Mouse (Mus musculus) liver, embryonic 11.5 days (tissue): ENCODE data around the gene Gm21188. TPM values are rescaled to one million over a fixed set of nuclear protein-coding genes. Genes with fewer than 3 reads are reported as not detected.
"Not testable (repeated sequence)": the region's sequence is repeated elsewhere in the genome, so short reads cannot be mapped to it uniquely, and the experiment has no call there.

Experiments
- ATAC-seq: fragments of 200-750 bp; cut with Nextera tagmentation; replicated peaks from 2 replicates; pipeline ENCODE4 v1.8.0; 2017; ENCODE audit warnings: moderate number of reproducible peaks, mild to moderate bottlenecking, moderate TSS enrichment, moderate library complexity; ENCODE audit not compliant: low FRiP score
- DNase-seq: peaks from one replicate; pipeline ENCODE4 v3.0.0-alpha.2; 2017; ENCODE audit warnings: low spot score
- H3K27ac ChIP-seq: fragments of 300-500 bp; sonication (generic); 2 replicates; pipeline ENCODE4 v1.5.1; 2014; ENCODE audit warnings: mild to moderate bottlenecking, low read depth, low read length, control low read depth
- H3K27me3 ChIP-seq: fragments of 300-500 bp; sonication (generic); replicated peaks from 2 replicates; pipeline ENCODE4 v1.6.1; 2014; ENCODE audit warnings: low read length, mixed read lengths; ENCODE audit not compliant: control insufficient read depth, insufficient read depth
- H3K36me3 ChIP-seq: fragments of 300-500 bp; sonication (generic); 2 replicates; pipeline ENCODE4 v1.6.1; 2014; ENCODE audit warnings: mild to moderate bottlenecking, low read length, moderate library complexity, mixed read lengths; ENCODE audit not compliant: control insufficient read depth, insufficient read depth
- H3K4me1 ChIP-seq: fragments of 300-500 bp; sonication (generic); replicated peaks from 2 replicates; pipeline ENCODE4 v1.6.1; 2014; ENCODE audit warnings: low read length, mixed read lengths; ENCODE audit not compliant: control insufficient read depth, insufficient read depth
- H3K4me2 ChIP-seq: fragments of 300-500 bp; sonication (generic); 2 replicates; pipeline ENCODE4 v1.6.1; 2014; ENCODE audit warnings: mild to moderate bottlenecking, control low read depth, moderate library complexity
- H3K4me3 ChIP-seq: fragments of 300-500 bp; sonication (generic); 2 replicates; pipeline ENCODE4 v1.5.1; 2014; ENCODE audit warnings: low read depth, low read length, control low read depth
- H3K9ac ChIP-seq: fragments of 300-500 bp; sonication (generic); 2 replicates; pipeline ENCODE4 v1.6.1; 2014; ENCODE audit warnings: low read depth, low read length, control low read depth
- H3K9me3 ChIP-seq: fragments of 300-500 bp; sonication (generic); 2 replicates; pipeline ENCODE4 v1.6.1; 2016; ENCODE audit warnings: low read length, inconsistent platforms, mixed read lengths; ENCODE audit not compliant: control insufficient read depth
- WGBS: fragments of 180-500 bp; shearing (Covaris S2); extraction: QIAGEN DNeasy Blood & Tissue Kit; methylation state at CpG from one replicate; pipeline ENCODE4 v1.1.7; 2014; 5-methylcytosine and 5-hydroxymethylcytosine counted together
- polyA plus RNA-seq: library from polyadenylated mRNA; unstranded; fragments of >200 nt; fragmentation: Nextera tagmentation; extraction: Ambion mirVana; gene quantifications from 2 replicates; pipeline ENCODE4 v1.2.1, GENCODE M21; 2014

Gm21188 gene
- polyA plus RNA-seq, 1 experiment from 2014 or later = not detected

- H3K27ac ChIP-seq = not testable (repeated sequence)
- 1% methylated on average over 16 of the region's 19 CpGs for WGBS
Measured at GRCm38 (mm10) chr13:120033516-120034190, 18.3 kb downstream of the Gm21188 start.

GRCm38 (mm10) chr13:120031676-120032075 lies 20.3 kb downstream of the Gm21188 start:
- H3K27me3 ChIP-seq, H3K9me3 ChIP-seq, H3K36me3 ChIP-seq, ATAC-seq, DNase-seq, H3K9ac ChIP-seq, H3K4me3 ChIP-seq, H3K27ac ChIP-seq, H3K4me2 ChIP-seq, H3K4me1 ChIP-seq: not testable (repeated sequence)
- 2% methylated on average over 11 of the region's 16 CpGs for WGBS

More at GRCm38 (mm10) chr13:120033516-120034190, 18.3 kb downstream of the Gm21188 start:
- not testable (repeated sequence) for ATAC-seq, H3K4me2 ChIP-seq, DNase-seq, H3K36me3 ChIP-seq, H3K4me1 ChIP-seq, H3K4me3 ChIP-seq, H3K9me3 ChIP-seq, H3K9ac ChIP-seq
- H3K27me3 ChIP-seq = peaks cover 11% of the 10 kb centered on the region

GRCm38 (mm10) chr13:120027368-120027767 lies 24.6 kb downstream of the Gm21188 start:
- not testable (repeated sequence) for DNase-seq, H3K27me3 ChIP-seq, H3K4me3 ChIP-seq, H3K9ac ChIP-seq, H3K9me3 ChIP-seq, H3K27ac ChIP-seq, H3K4me1 ChIP-seq, H3K4me2 ChIP-seq, ATAC-seq, H3K36me3 ChIP-seq
- 2% methylated on average over 11 of the region's 11 CpGs for WGBS

- not testable (repeated sequence) for H3K4me3 ChIP-seq
Measured at GRCm38 (mm10) chr13:120026911-120027310, 25.1 kb downstream of the Gm21188 start, which contains the start of gene Gm36079. TSS of gene Gm36079 (minus strand) at chr13:120027011.

GRCm38 (mm10) chr13:120026373-120026772 lies 25.6 kb downstream of the Gm21188 start:
- H3K36me3 ChIP-seq, H3K27ac ChIP-seq, H3K9me3 ChIP-seq, H3K4me3 ChIP-seq, DNase-seq, H3K4me1 ChIP-seq, H3K27me3 ChIP-seq, H3K4me2 ChIP-seq, H3K9ac ChIP-seq: not testable (repeated sequence)
- ATAC-seq = 0 out of 2 replicates have a peak, but pooled peaks have one; percentile 15
- WGBS = 0% methylated on average over 3 of the region's 13 CpGs

More at GRCm38 (mm10) chr13:120026911-120027310, 25.1 kb downstream of the Gm21188 start, which contains the start of gene Gm36079:
- ATAC-seq, H3K27me3 ChIP-seq, H3K9me3 ChIP-seq, H3K4me2 ChIP-seq, H3K27ac ChIP-seq, H3K4me1 ChIP-seq, H3K36me3 ChIP-seq, DNase-seq, H3K9ac ChIP-seq: not testable (repeated sequence)
- WGBS = 0% methylated on average over 1 of the region's 17 CpGs

- H3K36me3 ChIP-seq, H3K9ac ChIP-seq, H3K4me3 ChIP-seq, H3K4me2 ChIP-seq, H3K27ac ChIP-seq, H3K4me1 ChIP-seq, H3K27me3 ChIP-seq, ATAC-seq, H3K9me3 ChIP-seq, DNase-seq: not testable (repeated sequence)
- 11% methylated on average over 4 of the region's 4 CpGs for WGBS
Measured at GRCm38 (mm10) chr13:120025576-120025975, 26.4 kb downstream of the Gm21188 start.

GRCm38 (mm10) chr13:120025004-120025403 lies 27.0 kb downstream of the Gm21188 start:
- H3K36me3 ChIP-seq, H3K9ac ChIP-seq, H3K4me1 ChIP-seq, DNase-seq, H3K4me3 ChIP-seq, H3K4me2 ChIP-seq, H3K9me3 ChIP-seq, H3K27ac ChIP-seq, H3K27me3 ChIP-seq, ATAC-seq: not testable (repeated sequence)
- WGBS = 7% methylated on average over 20 of the region's 21 CpGs

GRCm38 (mm10) chr13:120024581-120024980 lies 27.4 kb downstream of the Gm21188 start:
- H3K4me3 ChIP-seq, H3K36me3 ChIP-seq, H3K27me3 ChIP-seq, H3K27ac ChIP-seq, DNase-seq, H3K4me1 ChIP-seq, H3K9me3 ChIP-seq, H3K9ac ChIP-seq, H3K4me2 ChIP-seq, ATAC-seq: not testable (repeated sequence)
- WGBS = 19% methylated on average over 9 of the region's 9 CpGs

- not testable (repeated sequence) for H3K9ac ChIP-seq, H3K27ac ChIP-seq, ATAC-seq, H3K4me3 ChIP-seq, H3K4me2 ChIP-seq, DNase-seq, H3K27me3 ChIP-seq, H3K36me3 ChIP-seq, H3K9me3 ChIP-seq, H3K4me1 ChIP-seq
- WGBS = no CpG with 5 or more reads among the region's 1 CpGs
Measured at GRCm38 (mm10) chr13:120021477-120021876, 30.5 kb downstream of the Gm21188 start.
